Mouse (Mus musculus) liver, adult 2 months (tissue): ENCODE measurements around the gene Cib3. TPM values are rescaled to one million over a fixed set of nuclear protein-coding genes. Genes with fewer than 3 reads are reported as not detected.

Experiments used
- DNase-seq: peaks from one replicate; pipeline ENCODE4 v3.0.0-alpha.2; 2011; ENCODE audit warnings: low read depth, low spot score; ENCODE audit errors: extremely low read depth
- H3K27ac ChIP-seq: fragments of 200-500 bp; replicated peaks from 2 replicates; pipeline ENCODE4 v1.5.1; 2012; ENCODE audit warnings: low read depth, mild to moderate bottlenecking, control low read depth, inconsistent platforms, low read length; ENCODE audit not compliant: insufficient read depth
- H3K27me3 ChIP-seq: fragments of 200-500 bp; 2 replicates; pipeline ENCODE4 v1.6.1; 2012; ENCODE audit warnings: mild to moderate bottlenecking, moderate library complexity, low read length, inconsistent platforms; ENCODE audit not compliant: control insufficient read depth, insufficient read depth
- H3K36me3 ChIP-seq: fragments of 200-500 bp; 2 replicates; pipeline ENCODE4 v1.6.1; 2012; ENCODE audit warnings: low read length, inconsistent platforms; ENCODE audit not compliant: control insufficient read depth, insufficient read depth
- H3K4me1 ChIP-seq: fragments of 200-500 bp; 2 replicates; pipeline ENCODE4 v1.6.1; 2011; ENCODE audit warnings: low read length; ENCODE audit not compliant: control insufficient read depth, insufficient read depth
- H3K4me3 ChIP-seq: fragments of 200-500 bp; 2 replicates; pipeline ENCODE4 v1.5.1; 2011; ENCODE audit warnings: low read depth, mild to moderate bottlenecking, control low read depth, low read length, moderate library complexity; ENCODE audit not compliant: insufficient read depth
- H3K79me2 ChIP-seq: fragments of 200-500 bp; 2 replicates; pipeline ENCODE4 v1.6.1; 2012; ENCODE audit warnings: inconsistent platforms, mild to moderate bottlenecking, low read length, moderate library complexity; ENCODE audit not compliant: control insufficient read depth, insufficient read depth
- H3K9ac ChIP-seq: fragments of 200-500 bp; 2 replicates; pipeline ENCODE4 v1.6.1; 2012; ENCODE audit warnings: low read depth, mild to moderate bottlenecking, control low read depth, inconsistent platforms, low read length
- CTCF ChIP-seq: fragments of 200-500 bp; IDR thresholded peaks from 2 replicates; pipeline ENCODE4 v1.5.1; 2011; ENCODE audit warnings: low read depth, low read length, control low read depth
- POLR2A ChIP-seq: fragments of 200-500 bp; IDR thresholded peaks from 2 replicates; pipeline ENCODE4 v1.6.1; 2011; ENCODE audit warnings: low read length, control low read depth; ENCODE audit not compliant: insufficient read depth; ENCODE audit errors: extremely low read depth
- WGBS: fragments of 180-500 bp; shearing (Covaris S2); methylation state at CpG from one replicate; pipeline ENCODE4 v1.1.7; 2018; 5-methylcytosine and 5-hydroxymethylcytosine counted together
- polyA plus RNA-seq: library from polyadenylated mRNA; depleted of rRNA; stranded (reverse); fragments of >200 nt; gene quantifications from 2 replicates; pipeline ENCODE4 v1.2.3, GENCODE M21; 2012
- total RNA-seq: library from RNA; depleted of rRNA; stranded (reverse); fragments of >200 nt; gene quantifications from 2 replicates; pipeline ENCODE4 v1.2.3, GENCODE M21; 2014

Gene Cib3
- total and polyA plus RNA-seq, 2 experiments: 1.1 to 1.5 TPM

DNA sequence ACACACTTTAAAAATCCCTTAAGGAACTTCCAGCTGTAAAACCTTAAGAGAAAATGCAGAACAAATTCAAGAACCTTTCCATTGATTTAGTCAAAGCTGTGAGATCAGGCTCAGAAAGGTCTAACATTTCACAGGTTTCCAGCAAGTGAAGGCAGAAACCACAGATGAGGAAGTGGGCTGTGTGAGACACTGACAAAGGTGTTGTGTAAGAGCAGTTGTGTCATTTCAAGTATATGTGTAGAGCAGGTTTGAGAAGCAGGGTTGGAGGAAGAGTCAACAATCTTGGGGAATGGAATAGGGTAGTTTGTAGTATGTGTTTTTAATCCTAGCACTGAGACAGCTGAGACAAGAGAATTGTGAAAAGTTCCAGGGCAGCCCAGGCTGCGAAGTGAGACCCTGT lies 3.2 kb upstream of the Cib3 start:
- no peak for DNase-seq
- Histone ChIP-seq H3K36me3 (no peaks in the 10 kb centered on the region), H3K27ac (no peak overlapping the region; the same call in 1 of the 2 replicates), H3K79me2 (no peaks in the 10 kb centered on the region), H3K4me1 (peaks cover 8% of the 10 kb centered on the region), H3K4me3 (no peak overlapping the region), H3K9ac (no peak overlapping the region), H3K27me3 (no peaks in the 10 kb centered on the region)
- WGBS: 52% methylated on average over 1 of the region's 1 CpGs
- no peak for TF ChIP-seq POLR2A
- TF ChIP-seq CTCF: no peak

- 31% methylated on average over 2 of the region's 2 CpGs for WGBS
- Histone ChIP-seq H3K4me3 (no peak overlapping the region), H3K36me3 (no peaks in the 10 kb centered on the region), H3K27me3 (no peaks in the 10 kb centered on the region), H3K4me1 (peaks cover 5% of the 10 kb centered on the region), H3K27ac (no peak overlapping the region), H3K9ac (no peak overlapping the region), H3K79me2 (no peaks in the 10 kb centered on the region)
- TF ChIP-seq POLR2A (no peak), CTCF (peak; percentile 96)
- peak; percentile 72 for DNase-seq
Measured at GRCm38 (mm10) chr8:72215060-72215459, 2.4 kb upstream of the Cib3 start.

GRCm38 (mm10) chr8:72213536-72213935 lies 899 bp upstream of the Cib3 start, which contains the start of gene Gm11034:
TSS of gene Gm11034 (minus strand) at chr8:72213636.
- WGBS: 72% methylated on average over 4 of the region's 4 CpGs
- DNase-seq: no peak
- no peak for TF ChIP-seq POLR2A
- TF ChIP-seq CTCF: no peak
- no peaks in the 10 kb centered on the region for H3K36me3 ChIP-seq
- no peak within 1 kb of the TSS for H3K4me3 ChIP-seq
- H3K27me3 ChIP-seq: no peaks in the 10 kb centered on the region
- H3K4me1 ChIP-seq: peaks cover 5% of the 10 kb centered on the region
- H3K27ac ChIP-seq: no peak within 1 kb of the TSS
- no peaks in the 10 kb centered on the region for H3K79me2 ChIP-seq
- no peak within 1 kb of the TSS for H3K9ac ChIP-seq

GRCm38 (mm10) chr8:72211846-72212245 lies 791 bp downstream of the Cib3 start:
- WGBS: 93% methylated on average over 1 of the region's 1 CpGs
- Histone ChIP-seq H3K36me3 (no peaks in the 10 kb centered on the region), H3K4me3 (no peak overlapping the region), H3K4me1 (peaks cover 5% of the 10 kb centered on the region), H3K27ac (no peak overlapping the region), H3K9ac (no peak overlapping the region), H3K79me2 (no peaks in the 10 kb centered on the region), H3K27me3 (no peaks in the 10 kb centered on the region)
- no peak for DNase-seq
- TF ChIP-seq CTCF: no peak
- TF ChIP-seq POLR2A: no peak

- H3K9ac ChIP-seq: no peak overlapping the region
- no peak overlapping the region for H3K27ac ChIP-seq
- DNase-seq: no peak
- no peak overlapping the region for H3K4me3 ChIP-seq
- WGBS: 74% methylated on average over 2 of the region's 2 CpGs
- no peaks in the 10 kb centered on the region for H3K36me3 ChIP-seq
- H3K4me1 ChIP-seq: peaks cover 1% of the 10 kb centered on the region; the same call in 1 of the 2 replicates
- H3K27me3 ChIP-seq: no peaks in the 10 kb centered on the region
- TF ChIP-seq CTCF: no peak
- no peak for TF ChIP-seq POLR2A
- no peaks in the 10 kb centered on the region for H3K79me2 ChIP-seq
Measured at GRCm38 (mm10) chr8:72210710-72211109, 1.9 kb downstream of the Cib3 start.

DNA sequence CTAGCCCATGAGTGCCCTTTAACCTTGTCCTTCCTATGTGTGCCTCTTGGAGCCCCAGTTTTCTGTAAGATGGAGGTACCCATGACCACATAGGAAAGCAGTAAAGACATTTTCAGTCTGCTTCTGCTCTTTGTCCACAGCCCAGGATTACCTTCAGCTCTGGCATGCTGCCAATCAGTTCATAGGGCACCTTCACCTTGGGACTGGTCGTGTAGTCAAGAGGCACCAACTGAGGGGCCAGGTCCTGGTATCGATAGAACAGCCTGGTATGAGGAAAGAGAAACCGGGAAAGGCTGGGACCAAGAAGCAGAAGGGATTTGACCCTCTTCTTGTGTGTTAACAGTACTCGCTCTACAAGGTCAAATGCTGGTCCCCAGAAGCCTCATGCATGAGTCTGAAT lies 2.4 kb downstream of the Cib3 start:
- H3K27me3 ChIP-seq: no peaks in the 10 kb centered on the region
- no peak overlapping the region for H3K4me3 ChIP-seq
- WGBS: 56% methylated on average over 4 of the region's 4 CpGs
- no peak overlapping the region for H3K9ac ChIP-seq
- H3K27ac ChIP-seq: no peak overlapping the region; the same call in 1 of the 2 replicates
- DNase-seq: peak; percentile 27
- H3K79me2 ChIP-seq: no peaks in the 10 kb centered on the region
- H3K4me1 ChIP-seq: peaks cover 1% of the 10 kb centered on the region; the same call in 1 of the 2 replicates
- H3K36me3 ChIP-seq: no peaks in the 10 kb centered on the region
- TF ChIP-seq CTCF (no peak), POLR2A (no peak)
